Mouse (Mus musculus): Measurements from ENCODE around the gene CT030661.1.
"Not testable (repeated sequence)": the region's sequence is repeated elsewhere in the genome, so short reads cannot be mapped to it uniquely, and the experiment has no call there.

Gene CT030661.1

GRCm38 (mm10) chr17:22314730-22315226 is at the start of gene CT030661.1:
Gene CT030661.1, minus strand, starts transcription at chr17:22314837.
- DNase-seq (ENCODE audit: extremely low read depth, low read depth, low spot score), result peak; percentile 77

- no peak for DNase-seq (ENCODE audit: extremely low read depth, low read depth, low spot score)
Observed at GRCm38 (mm10) chr17:22363895-22364294, 49.3 kb upstream of the CT030661.1 start.

GRCm38 (mm10) chr17:22361101-22361781 is 46.6 kb upstream of the CT030661.1 start, which contains the start of the genes Zfp944 and Zfp758:
Gene Zfp944, minus strand, starts transcription at chr17:22361400.
Gene Zfp758, plus strand, starts transcription at chr17:22361453.
- not testable (repeated sequence) for DNase-seq (ENCODE audit: extremely low read depth, low read depth, low spot score)

GRCm38 (mm10) chr17:22360572-22360971 is 45.9 kb upstream of the CT030661.1 start:
- no peak for DNase-seq (ENCODE audit: extremely low read depth, low read depth, low spot score)

- DNase-seq (ENCODE audit: extremely low read depth, low read depth, low spot score), result no peak
Observed at GRCm38 (mm10) chr17:22352794-22353193, 38.2 kb upstream of the CT030661.1 start.

- DNase-seq (ENCODE audit: extremely low read depth, low read depth, low spot score), result not testable (repeated sequence)
Observed at GRCm38 (mm10) chr17:22315247-22315646, 610 bp upstream of the CT030661.1 start.

GRCm38 (mm10) chr17:22314219-22314618 is 418 bp downstream of the CT030661.1 start:
- not testable (repeated sequence) for DNase-seq (ENCODE audit: extremely low read depth, low read depth, low spot score)

Measured in fat pad, adult 2 months (tissue).